Mouse (Mus musculus) neural tube, embryonic 13.5 days (tissue): ENCODE data around the gene Kat5. TPM values are rescaled to one million over a fixed set of nuclear protein-coding genes. Genes with fewer than 3 reads are reported as not detected.
A peak's percentile ranks its signal among the peaks of the same experiment; 100 is the strongest.

Experiments used
- ATAC-seq: fragments of 200-750 bp; cut with Nextera tagmentation; 2 replicates; pipeline ENCODE4 v1.8.0; 2017; ENCODE audit warnings: low read depth, mild to moderate bottlenecking, moderate TSS enrichment, moderate library complexity
- H3K27ac ChIP-seq: fragments of 300-500 bp; sonication (generic); replicated peaks from 2 replicates; pipeline ENCODE4 v1.5.1; 2015; ENCODE audit warnings: moderate library complexity, mild to moderate bottlenecking, inconsistent platforms
- H3K27me3 ChIP-seq: fragments of 300-500 bp; sonication (generic); 2 replicates; pipeline ENCODE4 v1.6.1; 2015; ENCODE audit warnings: mild to moderate bottlenecking, inconsistent platforms
- H3K36me3 ChIP-seq: fragments of 300-500 bp; sonication (generic); 2 replicates; pipeline ENCODE4 v1.6.1; 2015; ENCODE audit warnings: mild to moderate bottlenecking, inconsistent platforms
- H3K4me1 ChIP-seq: fragments of 300-500 bp; sonication (generic); replicated peaks from 2 replicates; pipeline ENCODE4 v1.6.1; 2015; ENCODE audit warnings: inconsistent platforms
- H3K4me2 ChIP-seq: fragments of 300-500 bp; sonication (generic); 2 replicates; pipeline ENCODE4 v1.6.1; 2015; ENCODE audit warnings: inconsistent platforms, mild to moderate bottlenecking, moderate library complexity
- H3K4me3 ChIP-seq: fragments of 300-500 bp; sonication (generic); 2 replicates; pipeline ENCODE4 v1.5.1; 2015; ENCODE audit warnings: mild to moderate bottlenecking, inconsistent platforms
- H3K9ac ChIP-seq: fragments of 300-500 bp; sonication (generic); 2 replicates; pipeline ENCODE4 v1.6.1; 2015; ENCODE audit warnings: moderate library complexity, mild to moderate bottlenecking, inconsistent platforms
- H3K9me3 ChIP-seq: fragments of 300-500 bp; sonication (generic); 2 replicates; pipeline ENCODE4 v1.6.1; 2016; ENCODE audit warnings: inconsistent platforms
- WGBS: fragments of 180-500 bp; shearing (Covaris S2); methylation state at CpG from one replicate; pipeline ENCODE4 v1.1.7; 2015; 5-methylcytosine and 5-hydroxymethylcytosine counted together
- polyA plus RNA-seq: library from polyadenylated mRNA; unstranded; fragments of >200 nt; fragmentation: Nextera tagmentation; extraction: Ambion mirVana; gene quantifications from 2 replicates; pipeline ENCODE4 v1.2.1, GENCODE M21; 2015

Gene Kat5
- polyA plus RNA-seq, 1 experiment from 2014 or later = 77.2 TPM

GRCm38 (mm10) chr19:5641641-5642040 is 31.6 kb upstream of the Kat5 start:
- Histone ChIP-seq H3K9ac (no peak overlapping the region), H3K4me2 (no peak overlapping the region), H3K4me3 (no peak overlapping the region), H3K4me1 (peaks cover 22% of the 10 kb centered on the region), H3K36me3 (peaks cover 81% of the 10 kb centered on the region), H3K27me3 (no peaks in the 10 kb centered on the region), H3K9me3 (no peaks in the 10 kb centered on the region), H3K27ac (no peak overlapping the region)
- ATAC-seq = no peak
- WGBS = 95% methylated on average over 8 of the region's 8 CpGs

GRCm38 (mm10) chr19:5641021-5641420 is 31.0 kb upstream of the Kat5 start:
- 91% methylated on average over 17 of the region's 17 CpGs for WGBS
- ATAC-seq = no peak
- H3K4me3 ChIP-seq = no peak overlapping the region
- no peaks in the 10 kb centered on the region for H3K27me3 ChIP-seq
- no peak overlapping the region for H3K4me2 ChIP-seq
- H3K27ac ChIP-seq = no peak overlapping the region
- peaks cover 74% of the 10 kb centered on the region for H3K36me3 ChIP-seq
- no peak overlapping the region for H3K9ac ChIP-seq
- peaks cover 28% of the 10 kb centered on the region for H3K4me1 ChIP-seq
- H3K9me3 ChIP-seq = no peaks in the 10 kb centered on the region

GRCm38 (mm10) chr19:5640339-5640738 is 30.3 kb upstream of the Kat5 start:
- Histone ChIP-seq H3K36me3 (peaks cover 68% of the 10 kb centered on the region), H3K9ac (no peak overlapping the region), H3K9me3 (no peaks in the 10 kb centered on the region), H3K27ac (no peak overlapping the region), H3K4me1 (peaks cover 28% of the 10 kb centered on the region), H3K27me3 (no peaks in the 10 kb centered on the region), H3K4me2 (no peak overlapping the region), H3K4me3 (no peak overlapping the region)
- WGBS = 72% methylated on average over 9 of the region's 9 CpGs
- ATAC-seq = no peak

- H3K27me3 ChIP-seq = no peaks in the 10 kb centered on the region
- WGBS = 88% methylated on average over 18 of the region's 18 CpGs
- H3K4me2 ChIP-seq = peak overlapping the region; percentile 94
- H3K4me3 ChIP-seq = peak overlapping the region; percentile 80
- no peak for ATAC-seq
- H3K9me3 ChIP-seq = no peaks in the 10 kb centered on the region
- H3K9ac ChIP-seq = peak overlapping the region; percentile 93
- peaks cover 49% of the 10 kb centered on the region for H3K36me3 ChIP-seq
- H3K27ac ChIP-seq = peak overlapping the region; percentile 94
- H3K4me1 ChIP-seq = peaks cover 28% of the 10 kb centered on the region
These were observed 28.5 kb upstream of the Kat5 start for GRCm38 (mm10) chr19:5638416-5639005.

- H3K27me3 ChIP-seq = no peaks in the 10 kb centered on the region
These were observed 27.3 kb upstream of the Kat5 start, which contains the start of gene Rela for GRCm38 (mm10) chr19:5637069-5638047. Rela (plus strand) TSS chr19:5637483.

GRCm38 (mm10) chr19:5636571-5637041 is 26.6 kb upstream of the Kat5 start:
- Histone ChIP-seq H3K27me3 (no peaks in the 10 kb centered on the region), H3K36me3 (peaks cover 31% of the 10 kb centered on the region), H3K4me2 (peak overlapping the region; percentile 94), H3K4me1 (peaks cover 28% of the 10 kb centered on the region), H3K9me3 (no peaks in the 10 kb centered on the region), H3K9ac (peak overlapping the region; percentile 93), H3K4me3 (peak overlapping the region; percentile 80), H3K27ac (peak overlapping the region; percentile 94)
- no peak for ATAC-seq
- WGBS = 45% methylated on average over 12 of the region's 12 CpGs

More at GRCm38 (mm10) chr19:5637069-5638047, 27.3 kb upstream of the Kat5 start, which contains the start of gene Rela:
- peak; percentile 87 for ATAC-seq
- Histone ChIP-seq H3K27ac (peak within 1 kb of the TSS; percentile 94), H3K9me3 (no peaks in the 10 kb centered on the region), H3K36me3 (peaks cover 39% of the 10 kb centered on the region), H3K4me2 (peak within 1 kb of the TSS; percentile 94), H3K9ac (peak within 1 kb of the TSS; percentile 93), H3K4me1 (peaks cover 28% of the 10 kb centered on the region), H3K4me3 (peak within 1 kb of the TSS; percentile 80)
- WGBS = under 1% methylated on average over 101 of the region's 109 CpGs

- Histone ChIP-seq H3K4me3 (peak overlapping the region; percentile 80), H3K36me3 (peaks cover 26% of the 10 kb centered on the region), H3K27ac (no peak overlapping the region), H3K4me1 (peaks cover 28% of the 10 kb centered on the region), H3K9ac (peak overlapping the region; percentile 93; the same call in 1 of the 2 replicates), H3K9me3 (no peaks in the 10 kb centered on the region), H3K27me3 (no peaks in the 10 kb centered on the region), H3K4me2 (peak overlapping the region; percentile 94)
- no peak for ATAC-seq
- WGBS = 87% methylated on average over 7 of the region's 7 CpGs
These were observed 26.1 kb upstream of the Kat5 start for GRCm38 (mm10) chr19:5636036-5636570.

- no peaks in the 10 kb centered on the region for H3K36me3 ChIP-seq
- 74% methylated on average over 9 of the region's 9 CpGs for WGBS
These were observed 22.1 kb upstream of the Kat5 start for GRCm38 (mm10) chr19:5632120-5632519.

GRCm38 (mm10) chr19:5629907-5630306 is 19.9 kb upstream of the Kat5 start:
- Histone ChIP-seq H3K9me3 (no peaks in the 10 kb centered on the region), H3K4me2 (no peak overlapping the region), H3K9ac (no peak overlapping the region), H3K36me3 (no peaks in the 10 kb centered on the region), H3K27me3 (no peaks in the 10 kb centered on the region), H3K4me1 (no peaks in the 10 kb centered on the region), H3K4me3 (no peak overlapping the region), H3K27ac (no peak overlapping the region)
- ATAC-seq = no peak

More at GRCm38 (mm10) chr19:5632120-5632519, 22.1 kb upstream of the Kat5 start:
- no peaks in the 10 kb centered on the region for H3K9me3 ChIP-seq
- no peak overlapping the region for H3K27ac ChIP-seq
- ATAC-seq = no peak
- H3K4me3 ChIP-seq = no peak overlapping the region
- no peaks in the 10 kb centered on the region for H3K27me3 ChIP-seq
- H3K4me2 ChIP-seq = no peak overlapping the region
- peaks cover 11% of the 10 kb centered on the region for H3K4me1 ChIP-seq
- no peak overlapping the region for H3K9ac ChIP-seq

- no peak overlapping the region for H3K9ac ChIP-seq
- no peak overlapping the region for H3K4me2 ChIP-seq
- H3K4me3 ChIP-seq = no peak overlapping the region
- H3K36me3 ChIP-seq = no peaks in the 10 kb centered on the region
- no peaks in the 10 kb centered on the region for H3K9me3 ChIP-seq
- H3K27ac ChIP-seq = no peak overlapping the region
- no peaks in the 10 kb centered on the region for H3K4me1 ChIP-seq
- 90% methylated on average over 8 of the region's 8 CpGs for WGBS
- H3K27me3 ChIP-seq = no peaks in the 10 kb centered on the region
- no peak for ATAC-seq
These were observed 15.3 kb upstream of the Kat5 start for GRCm38 (mm10) chr19:5625311-5625710.

GRCm38 (mm10) chr19:5621884-5622283 is 11.8 kb upstream of the Kat5 start:
- peaks cover 15% of the 10 kb centered on the region; the same call in 1 of the 2 replicates for H3K27me3 ChIP-seq
- H3K9me3 ChIP-seq = no peaks in the 10 kb centered on the region
- H3K36me3 ChIP-seq = no peaks in the 10 kb centered on the region
- H3K4me1 ChIP-seq = no peaks in the 10 kb centered on the region
- 77% methylated on average over 5 of the region's 5 CpGs for WGBS
- no peak for ATAC-seq
- no peak overlapping the region for H3K9ac ChIP-seq
- no peak overlapping the region for H3K4me2 ChIP-seq
- no peak overlapping the region for H3K27ac ChIP-seq
- H3K4me3 ChIP-seq = no peak overlapping the region

GRCm38 (mm10) chr19:5620007-5620406 is 10.0 kb upstream of the Kat5 start:
- H3K9me3 ChIP-seq = no peaks in the 10 kb centered on the region
- H3K27me3 ChIP-seq = peaks cover 24% of the 10 kb centered on the region
- H3K4me3 ChIP-seq = no peak overlapping the region
- H3K36me3 ChIP-seq = no peaks in the 10 kb centered on the region
- 91% methylated on average over 4 of the region's 4 CpGs for WGBS
- no peak overlapping the region for H3K27ac ChIP-seq
- no peak for ATAC-seq
- no peak overlapping the region for H3K4me2 ChIP-seq
- no peak overlapping the region for H3K9ac ChIP-seq
- no peaks in the 10 kb centered on the region for H3K4me1 ChIP-seq
